Mouse (Mus musculus): ENCODE data around the gene Wtap. TPM values are rescaled to one million over a fixed set of nuclear protein-coding genes. Genes with fewer than 3 reads are reported as not detected.
A peak's percentile ranks its signal among the peaks of the same experiment; 100 is the strongest.

The Wtap gene
- total and polyA plus RNA-seq, 3 experiments, result 63.5 to 74.0 TPM; not detected in 1

DNA sequence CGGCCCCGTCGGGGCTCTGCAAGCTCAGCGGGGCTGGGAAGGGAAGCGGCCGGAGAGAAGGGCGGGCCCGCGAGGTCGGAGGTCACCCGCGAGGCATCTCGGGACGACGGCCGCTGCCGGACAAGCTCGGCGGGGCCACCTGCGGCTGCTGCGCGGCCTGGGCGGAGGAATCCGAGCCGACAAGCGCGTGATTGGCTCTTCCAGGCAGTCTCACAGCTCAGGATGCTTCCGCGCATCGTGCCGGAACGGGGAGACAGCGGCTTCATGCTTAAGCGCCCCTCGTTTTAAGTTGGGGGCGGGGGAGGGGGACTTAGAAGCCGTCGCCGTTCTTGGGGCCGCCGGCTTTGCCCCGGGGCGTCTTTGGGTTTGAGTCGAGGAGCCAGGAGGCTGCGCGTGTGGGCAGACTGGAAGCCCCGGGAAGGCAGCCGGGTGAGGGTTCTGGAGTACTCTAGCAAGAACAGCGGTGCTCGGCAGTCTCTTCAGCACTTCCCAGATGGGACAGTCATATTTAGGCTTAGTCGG lies 1.4 kb downstream of the Wtap start:
- H3K27me3 ChIP-seq (ENCODE audit: control insufficient read depth in 1 of 2, insufficient read depth in 2 of 2, low read length in 2 of 2), result no peaks in the 10 kb centered on the region
- peaks cover 2 to 7% of the 10 kb centered on the region in 2 experiments; a peak in 2 of 4 replicates for H3K4me1 ChIP-seq (ENCODE audit: control insufficient read depth in 1 of 2, insufficient read depth in 2 of 2, low read length in 2 of 2)
- peak overlapping the region; percentile 74 to 98 for H3K4me3 ChIP-seq (ENCODE audit: control insufficient read depth in 1 of 2, insufficient read depth in 1 of 2, low read depth in 2 of 2, low read length in 2 of 2)
- peak; percentile 97 for DNase-seq (ENCODE audit: low read depth, low spot score)
- H3K36me3 ChIP-seq (ENCODE audit: control insufficient read depth in 1 of 2, insufficient read depth in 2 of 2, low read length in 2 of 2), result peaks cover 2 to 20% of the 10 kb centered on the region in 2 experiments; a peak in 3 of 4 replicates
- H3K9ac ChIP-seq (ENCODE audit: control insufficient read depth, low read depth, low read length, poor library complexity, severe bottlenecking), result peak overlapping the region; percentile 100
- no peaks in the 10 kb centered on the region for H3K9me3 ChIP-seq (replicated peaks; ENCODE audit: insufficient read depth, low read length)
- peaks cover 42% of the 10 kb centered on the region for H3K79me2 ChIP-seq (ENCODE audit: control insufficient read depth, insufficient read depth, low read length, poor library complexity)
- peak overlapping the region; percentile 83 for H3K27ac ChIP-seq (ENCODE audit: control insufficient read depth, low read depth, low read length)
- TF ChIP-seq SIN3A (IDR thresholded peaks at IDR 0.05; ENCODE audit: low read length) (peak; percentile 85), RCOR1 (IDR thresholded peaks at IDR 0.05; ENCODE audit: low read depth, low read length) (no peak), POLR2AphosphoS5 (IDR thresholded peaks at IDR 0.05; ENCODE audit: borderline replicate concordance, low read depth, low read length) (no peak), TAL1 (IDR thresholded peaks at IDR 0.05; ENCODE audit: low read length) (no peak), NRF1 (IDR thresholded peaks at IDR 0.05; ENCODE audit: insufficient read depth, low read depth, low read length, poor library complexity, severe bottlenecking) (0 out of 2 replicates have a peak, but pooled peaks have one; percentile 25), MYB (IDR thresholded peaks at IDR 0.05; ENCODE audit: low read depth, low read length) (no peak), CHD1 (IDR thresholded peaks at IDR 0.05; ENCODE audit: low read depth, low read length) (no peak), MAZ (IDR thresholded peaks at IDR 0.05; ENCODE audit: low read depth, low read length) (peak; percentile 70), USF2 (IDR thresholded peaks at IDR 0.05; ENCODE audit: borderline replicate concordance in 1 of 2, insufficient read depth in 1 of 2, low read depth in 1 of 2, low read length in 2 of 2) (no peak), POLR2AphosphoS2 (IDR thresholded peaks at IDR 0.05; ENCODE audit: low read length) (peak; percentile 60; the same call in 1 of the 2 replicates), MAX (IDR thresholded peaks at IDR 0.05; ENCODE audit: low read length) (peak; percentile 75), USF1 (IDR thresholded peaks at IDR 0.05; ENCODE audit: low read depth, low read length) (no peak), EP300 (IDR thresholded peaks at IDR 0.05; ENCODE audit: low read depth in 1 of 2, low read length in 2 of 2) (no peak; a peak in 1 of 4 replicates), TBP (IDR thresholded peaks at IDR 0.05; ENCODE audit: low read depth, low read length) (peak; percentile 84), GABPA (IDR thresholded peaks at IDR 0.05; ENCODE audit: low read depth, low read length) (no peak), CHD2 (IDR thresholded peaks at IDR 0.05; ENCODE audit: low read length) (peak; percentile 73), MYC (IDR thresholded peaks at IDR 0.05; ENCODE audit: low read depth, low read length) (peak; percentile 86; the same call in 1 of the 2 replicates), HCFC1 (IDR thresholded peaks at IDR 0.05; ENCODE audit: low read depth, low read length) (peak; percentile 85), ZMIZ1 (IDR thresholded peaks at IDR 0.05; ENCODE audit: low read depth, low read length) (peak; percentile 36; the same call in 1 of the 2 replicates), MAFK (IDR thresholded peaks at IDR 0.05; ENCODE audit: borderline replicate concordance, low read depth, low read length) (no peak), KAT2A (conservative IDR thresholded peaks at IDR 0.05; ENCODE audit: low read depth, low read length) (peak; percentile 90), NELFE (IDR thresholded peaks at IDR 0.05; ENCODE audit: low read depth, low read length) (peak; percentile 70), ELF1 (IDR thresholded peaks at IDR 0.05; ENCODE audit: low read depth, low read length) (peak; percentile 69), JUND (IDR thresholded peaks at IDR 0.05; ENCODE audit: low read depth, low read length) (no peak), ETS1 (IDR thresholded peaks at IDR 0.05; ENCODE audit: low read depth, low read length) (no peak; the same call in 1 of the 2 replicates), POLR2A (IDR thresholded peaks at IDR 0.05; ENCODE audit: control insufficient read depth in 1 of 2, insufficient read depth in 1 of 2, low read depth in 1 of 2, low read length in 2 of 2, poor library complexity in 1 of 2) (peak; percentile 39 to 79), SMC3 (IDR thresholded peaks at IDR 0.05; ENCODE audit: low read depth, low read length) (no peak), UBTF (IDR thresholded peaks at IDR 0.05; ENCODE audit: borderline replicate concordance, insufficient read depth, low read depth, low read length) (no peak), CTCF (IDR thresholded peaks at IDR 0.05 in 2 of 3, conservative IDR thresholded peaks at IDR 0.05 in 1 of 3; ENCODE audit: control insufficient read depth in 1 of 3, insufficient read depth in 1 of 3, low read depth in 2 of 3, low read length in 3 of 3, poor library complexity in 1 of 3, severe bottlenecking in 1 of 3) (no peak), TCF12 (IDR thresholded peaks at IDR 0.05; ENCODE audit: low read depth, low read length) (peak; percentile 69), E2F4 (IDR thresholded peaks at IDR 0.05; ENCODE audit: borderline replicate concordance, low read depth, low read length) (no peak; the same call in 1 of the 2 replicates), BHLHE40 (IDR thresholded peaks at IDR 0.05; ENCODE audit: borderline replicate concordance, low read depth, low read length) (no peak), RAD21 (IDR thresholded peaks at IDR 0.05; ENCODE audit: low read depth, low read length) (no peak), ZKSCAN1 (IDR thresholded peaks at IDR 0.05; ENCODE audit: low read depth, low read length) (no peak), ZNF384 (IDR thresholded peaks at IDR 0.05; ENCODE audit: low read depth, low read length) (no peak), MXI1 (IDR thresholded peaks at IDR 0.05; ENCODE audit: low read depth, low read length) (peak; percentile 84), GATA1 (IDR thresholded peaks at IDR 0.05; ENCODE audit: low read depth, low read length) (no peak)

Measured in MEL (cell line).